Mouse (Mus musculus) skeletal muscle tissue, postnatal 0 days (tissue): ENCODE data around the gene Cyp26c1. TPM values are rescaled to one million over a fixed set of nuclear protein-coding genes. Genes with fewer than 3 reads are reported as not detected.

Source experiments
- polyA plus RNA-seq: library from polyadenylated mRNA; unstranded; fragments of >200 nt; fragmentation: Nextera tagmentation; extraction: Ambion mirVana; gene quantifications from 2 replicates; pipeline ENCODE4 v1.2.1, GENCODE M21; 2015

Gene Cyp26c1
- polyA plus RNA-seq: not detected in 2 replicates

GRCm38 (mm10) chr19:37685281-37685680 lies at the start of gene Cyp26c1:
TSS of gene Cyp26c1 (plus strand) at chr19:37685581.

DNA sequence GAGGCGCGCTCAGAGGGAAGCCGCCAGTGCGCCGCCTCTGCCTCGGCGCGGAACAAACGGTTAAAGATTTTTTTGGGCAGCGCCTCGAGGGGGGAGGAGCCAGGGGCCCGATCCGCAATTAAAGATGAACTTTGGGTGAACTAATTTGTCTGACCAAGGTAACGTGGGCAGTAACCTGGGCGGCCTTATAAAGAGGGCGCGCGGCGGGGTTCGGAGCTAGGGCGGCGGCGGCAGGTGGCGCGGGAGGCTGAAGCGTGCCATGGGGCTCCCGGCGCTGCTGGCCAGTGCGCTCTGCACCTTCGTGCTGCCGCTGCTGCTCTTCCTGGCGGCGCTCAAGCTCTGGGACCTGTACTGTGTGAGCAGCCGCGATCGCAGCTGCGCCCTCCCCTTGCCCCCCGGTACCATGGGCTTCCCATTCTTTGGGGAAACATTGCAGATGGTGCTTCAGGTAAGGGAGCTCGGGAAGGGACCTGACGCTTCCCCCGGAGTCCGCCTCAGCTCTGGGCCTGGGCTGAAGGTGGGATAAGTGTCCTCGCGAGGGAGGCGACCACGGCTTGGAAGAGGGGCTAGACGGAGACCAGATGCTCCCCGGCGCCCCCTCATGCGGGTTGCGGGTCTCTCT lies 12.4 kb downstream of the Cyp26c1 start, which contains the start of gene Cyp26a1:
Gene Cyp26a1 (plus strand): TSS at position 148 of the 622 bp plus-strand sequence.

Other genes starting within 250 kb of the Cyp26c1 start
- 26.5 and 29.2 TPM in 2 replicates for gene Exoc6, start 135.2 kb upstream of the Cyp26c1 start, polyA plus RNA-seq
- 0.26 TPM in 1 of 2 replicates, not detected in the other for gene Cyp26a1, start 12.2 kb downstream of the Cyp26c1 start, polyA plus RNA-seq